Mouse (Mus musculus) megakaryocyte, embryonic 14.5 days (primary cell): ENCODE measurements around the gene Vasn.

Experiments
- FLI1 ChIP-seq: IDR thresholded peaks from 2 replicates; pipeline ENCODE4 v1.6.1; 2012; ENCODE audit warnings: low read length, inconsistent platforms, mixed read lengths
- GATA1 ChIP-seq: IDR thresholded peaks from 3 replicates; pipeline ENCODE4 v1.6.1; 2012; ENCODE audit warnings: mixed read lengths, low read length, inconsistent platforms, borderline replicate concordance

DNA sequence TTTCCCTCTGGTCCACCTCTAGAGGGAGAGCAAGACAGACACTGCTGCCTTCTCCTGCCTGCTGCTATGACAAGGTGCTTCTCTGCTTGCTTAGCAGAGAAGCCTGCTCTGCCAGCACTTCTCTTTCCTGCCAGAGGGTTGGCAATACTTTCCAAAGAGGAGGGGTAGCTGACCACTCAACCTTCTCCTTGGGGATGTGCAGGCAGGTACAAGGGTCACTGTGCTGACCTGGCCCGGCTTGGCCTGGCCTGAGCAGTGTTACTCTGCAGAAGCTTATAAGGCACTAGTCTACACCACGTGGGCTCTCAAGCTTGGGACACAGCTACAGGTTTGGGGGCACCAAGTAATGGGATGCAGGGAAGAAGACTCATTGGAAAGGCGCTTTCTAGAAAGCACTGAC, 25.1 kb upstream of the Vasn start:
- TF ChIP-seq GATA1 (no peak), FLI1 (no peak)
